10 mouse cellular contexts compared by ENCODE assay signal in the genomic region with DNA sequence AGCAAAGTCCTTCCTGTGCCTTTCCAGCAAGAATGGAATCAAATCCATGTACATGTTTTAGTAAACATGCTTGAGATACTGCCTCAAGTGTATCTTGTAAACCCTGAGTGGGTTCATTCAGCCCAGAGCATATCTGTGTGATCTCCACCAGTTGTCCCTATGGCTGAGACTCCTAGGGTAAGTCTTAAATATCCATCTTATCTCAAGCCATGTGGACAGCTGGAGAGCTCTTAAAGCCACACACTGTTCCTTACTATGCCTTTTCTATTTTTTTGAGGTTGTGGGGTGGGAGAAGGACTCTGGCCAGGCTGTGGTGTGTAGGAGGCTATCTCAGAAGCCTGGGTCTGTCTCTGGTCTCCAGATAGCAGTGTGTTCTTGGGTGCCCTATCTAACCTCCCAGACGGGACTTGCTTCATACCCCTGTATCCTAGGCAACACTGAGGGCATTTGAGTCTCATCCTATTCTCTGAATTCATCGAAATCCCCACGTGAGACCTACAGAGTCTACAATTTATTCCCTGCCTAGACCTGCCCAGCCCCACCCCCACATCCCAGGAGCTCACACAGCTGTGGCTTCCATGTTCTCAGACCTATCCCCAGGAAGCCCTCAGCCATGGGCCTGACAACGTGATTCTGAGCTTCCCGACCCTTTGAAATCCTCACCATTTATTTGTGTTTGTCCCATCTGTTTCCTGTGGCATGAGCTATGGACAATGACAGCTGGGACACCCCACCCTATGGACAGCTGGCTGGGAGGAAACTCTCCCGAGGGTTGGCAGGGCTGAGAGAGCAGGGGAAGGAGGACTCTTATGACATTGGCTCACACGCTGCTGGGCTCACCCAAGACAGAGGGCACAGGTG.
A peak's percentile ranks its signal among the peaks of the same experiment; 100 is the strongest.
DNase-seq lines count a peak whose midpoint lies in the region; ATAC-seq and TF ChIP-seq lines count a peak whose summit lies in the region.
"Had no signal": no experiment of that assay in that cellular context is flagged by ENCODE, and none has a peak within 500 bp of the region (broad histone marks: within the 10 kb centered on the region; RNA-seq: fewer than 3 reads in every experiment).

No protein-coding gene starts in this region.

- no peaks in the 10 kb centered on the region for H3K36me3 ChIP-seq in forebrain, embryonic 12.5 days (replicated peaks)
- H3K36me3 ChIP-seq in forebrain, embryonic 14.5 days (ENCODE audit: control insufficient read depth, insufficient read depth, low read length) = no peaks in the 10 kb centered on the region
- H3K36me3 ChIP-seq: midbrain, embryonic 10.5 days had no signal

- H3K4me3 ChIP-seq in forebrain, embryonic 12.5 days (replicated peaks) = no peak overlapping the region
- H3K4me3 ChIP-seq in forebrain, embryonic 14.5 days (ENCODE audit: low read depth, low read length) = no peak overlapping the region
- no peak overlapping the region for H3K4me3 ChIP-seq in lung, adult 2 months (replicated peaks; ENCODE audit: extremely low read depth, low read depth, low read length)
- H3K4me3 ChIP-seq: midbrain, embryonic 10.5 days had no signal

- no peak for DNase-seq in forebrain, embryonic 14.5 days (ENCODE audit: low spot score)
- DNase-seq in lung, adult 18-20 months = peak; percentile 42 to 71
- no peak for DNase-seq in lung, adult 2 months
- DNase-seq in kidney, postnatal 4 days = peak; percentile 45 to 66
- no peak for DNase-seq in gastrocnemius, postnatal 10 days
- no peak for DNase-seq in left cerebral cortex, adult 8-10 months (ENCODE audit: low spot score in 2 of 2)
- DNase-seq: right cerebral cortex, postnatal 4 days had no signal

- ATAC-seq in forebrain, embryonic 12.5 days (ENCODE audit: low FRiP score) = 0 out of 2 replicates have a peak, but pooled peaks have one; percentile 46
- no peak for ATAC-seq in forebrain, embryonic 14.5 days
- ATAC-seq in megakaryocyte-erythroid progenitor cell, adult 5-6 weeks (replicated peaks; ENCODE audit: low FRiP score, low TSS enrichment, poor library complexity, severe bottlenecking) = peak; percentile 83

- no peak overlapping the region for H3K27ac ChIP-seq in forebrain, embryonic 12.5 days
- no peak overlapping the region for H3K27ac ChIP-seq in forebrain, embryonic 14.5 days (ENCODE audit: low read depth, low read length)
- H3K27ac ChIP-seq: midbrain, embryonic 10.5 days had no signal

- H3K9ac ChIP-seq in forebrain, embryonic 12.5 days = no peak overlapping the region
- no peak overlapping the region for H3K9ac ChIP-seq in forebrain, embryonic 14.5 days (ENCODE audit: low read length)

- H3K4me1 ChIP-seq in forebrain, embryonic 12.5 days = peaks cover 12% of the 10 kb centered on the region; the same call in 1 of the 2 replicates
- no peaks in the 10 kb centered on the region for H3K4me1 ChIP-seq in forebrain, embryonic 14.5 days (ENCODE audit: control insufficient read depth, insufficient read depth, low read length)
- H3K4me1 ChIP-seq in lung, adult 2 months (ENCODE audit: control insufficient read depth, insufficient read depth, low read length) = peaks cover 14% of the 10 kb centered on the region

- H3K9me3 ChIP-seq in forebrain, embryonic 12.5 days = no peaks in the 10 kb centered on the region
- H3K9me3 ChIP-seq in forebrain, embryonic 14.5 days (replicated peaks; ENCODE audit: control insufficient read depth, low read length) = no peaks in the 10 kb centered on the region
- H3K9me3 ChIP-seq: midbrain, embryonic 10.5 days had no signal

- H3K4me2 ChIP-seq in forebrain, embryonic 12.5 days = no peak overlapping the region
- H3K4me2 ChIP-seq in forebrain, embryonic 14.5 days (ENCODE audit: low read length) = no peak overlapping the region

- no peak for TF ChIP-seq POLR2A in lung, adult 2 months (IDR thresholded peaks at IDR 0.05; ENCODE audit: borderline replicate concordance, extremely low read depth, low read depth, low read length)

- no peak for TF ChIP-seq CTCF in lung, adult 2 months (IDR thresholded peaks at IDR 0.05; ENCODE audit: insufficient read depth, low read length)

- 66% methylated on average over 7 of the region's 7 CpGs for WGBS in forebrain, embryonic 12.5 days
- WGBS in forebrain, embryonic 14.5 days = 64% methylated on average over 7 of the region's 7 CpGs
- WGBS in lung, adult 2 months = 37% methylated on average over 7 of the region's 7 CpGs

- H3K27me3 ChIP-seq in forebrain, embryonic 12.5 days = peaks cover 11% of the 10 kb centered on the region; the same call in 1 of the 2 replicates
- no peaks in the 10 kb centered on the region for H3K27me3 ChIP-seq in forebrain, embryonic 14.5 days (replicated peaks; ENCODE audit: control insufficient read depth, insufficient read depth, low read length)

Comparison
In these comparisons a context has a peak if more than half of its experiments do, and no peak if none do; other contexts are left out.
1. DNase-seq: peak in lung, adult 18-20 months (2 of 2) and kidney, postnatal 4 days (2 of 2); none in forebrain, embryonic 14.5 days (single experiment), lung, adult 2 months (single experiment), gastrocnemius, postnatal 10 days (single experiment) and left cerebral cortex, adult 8-10 months (0 of 2).